Mouse (Mus musculus) cerebellum, postnatal 36 days (tissue): ENCODE measurements around the gene Gpr137.
"Not testable (repeated sequence)": the region's sequence is repeated elsewhere in the genome, so short reads cannot be mapped to it uniquely, and the experiment has no call there.

ENCODE experiments used
- DNase-seq, 2 experiments: peaks; one replicate each; pipeline ENCODE4 v3.0.0; 2021 to 2022; ENCODE audit warnings: mixed read lengths in 2 of 2

The Gpr137 gene

GRCm38 (mm10) chr19:6942249-6942691 is at the start of gene Gpr137:
Gene Gpr137, minus strand, starts transcription at chr19:6942480.
- peak; percentile 90 to 94 for DNase-seq

- not testable (repeated sequence) for DNase-seq
These were observed 48.9 kb upstream of the Gpr137 start for GRCm38 (mm10) chr19:6991166-6991565.

- DNase-seq = no peak
These were observed 48.4 kb upstream of the Gpr137 start for GRCm38 (mm10) chr19:6990712-6991111.

DNA sequence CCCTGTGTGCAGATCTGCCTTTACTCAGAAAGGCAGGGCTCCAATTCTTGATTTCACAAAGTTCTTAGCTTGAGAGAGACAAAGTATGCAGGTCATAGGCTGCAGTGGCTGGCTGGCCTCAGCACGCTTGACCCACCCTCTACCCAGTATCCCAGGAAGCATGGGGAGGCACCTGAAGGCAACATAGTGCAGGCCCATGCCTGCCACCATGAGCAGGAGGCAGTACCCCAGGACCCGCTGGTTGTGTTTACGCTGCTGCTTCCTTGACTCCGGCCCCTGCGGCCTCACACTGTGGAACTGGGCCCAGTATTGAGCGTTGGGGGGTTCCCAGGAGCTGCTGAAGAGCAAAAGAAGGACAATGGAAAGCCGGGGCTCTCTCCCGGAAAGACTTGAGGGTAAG is 47.0 kb upstream of the Gpr137 start:
- DNase-seq = no peak

- DNase-seq = no peak
These were observed 45.6 kb upstream of the Gpr137 start for GRCm38 (mm10) chr19:6987904-6988285.

- DNase-seq = peak; percentile 66 to 75
These were observed 45.0 kb upstream of the Gpr137 start, which contains the start of gene Vegfb for GRCm38 (mm10) chr19:6987061-6987903. Gene Vegfb, minus strand, starts transcription at chr19:6987651.

GRCm38 (mm10) chr19:6985951-6986708 is 43.9 kb upstream of the Gpr137 start:
- DNase-seq = no peak

- DNase-seq = no peak
These were observed 43.0 kb upstream of the Gpr137 start for GRCm38 (mm10) chr19:6985300-6985699.

DNA sequence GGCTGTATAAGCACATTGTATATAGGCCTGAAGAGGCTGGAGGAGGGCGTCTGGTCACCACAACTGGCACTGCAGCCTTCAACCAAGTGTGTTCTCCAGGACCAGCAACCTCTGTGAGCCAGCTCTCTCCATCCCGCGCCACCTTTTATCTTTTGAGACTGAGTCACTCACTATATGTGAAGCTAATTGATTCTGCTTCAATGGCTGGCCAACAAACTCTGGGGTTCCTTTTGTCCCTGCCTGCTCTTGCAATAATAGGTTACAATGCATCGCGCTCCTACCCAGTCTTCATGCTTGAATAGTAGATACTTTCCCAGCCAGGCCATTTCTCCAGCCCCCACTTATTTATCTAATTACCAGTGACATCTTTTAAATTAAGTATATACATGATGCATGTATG is 41.3 kb upstream of the Gpr137 start:
- DNase-seq = no peak

DNA sequence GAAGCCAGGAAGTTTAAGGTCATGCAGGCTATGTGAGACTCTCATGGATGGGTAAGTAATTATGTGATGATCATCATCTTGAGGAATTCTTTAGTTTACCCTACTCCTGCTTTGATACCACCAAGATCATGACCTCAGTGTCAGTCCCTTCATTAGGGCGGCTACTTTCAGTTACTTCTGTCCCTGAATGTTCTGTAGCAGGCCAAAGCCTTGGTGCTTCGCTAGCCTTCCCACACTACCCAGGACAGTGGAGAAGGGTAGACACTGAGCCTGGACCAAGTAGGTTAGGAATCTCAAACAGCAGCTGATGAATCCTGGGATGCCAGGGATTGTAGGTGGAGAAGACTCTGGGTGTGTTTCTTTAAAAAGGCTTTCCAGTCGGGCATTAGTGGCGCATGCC is 39.2 kb upstream of the Gpr137 start:
- no peak for DNase-seq

GRCm38 (mm10) chr19:6980381-6981093 is 38.3 kb upstream of the Gpr137 start, which contains the start of gene Fkbp2:
Gene Fkbp2, minus strand, starts transcription at chr19:6980501.
- peak; percentile 99 for DNase-seq

- DNase-seq = peak; percentile 98 to 100
These were observed 37.5 kb upstream of the Gpr137 start for GRCm38 (mm10) chr19:6979486-6980380.

- peak in 1 of 2 experiments; percentile 34 for DNase-seq
These were observed 36.8 kb upstream of the Gpr137 start for GRCm38 (mm10) chr19:6979001-6979479.

GRCm38 (mm10) chr19:6978639-6978974 is 36.3 kb upstream of the Gpr137 start:
- DNase-seq = no peak

GRCm38 (mm10) chr19:6977759-6978638 is 35.7 kb upstream of the Gpr137 start:
- DNase-seq = no peak

DNA sequence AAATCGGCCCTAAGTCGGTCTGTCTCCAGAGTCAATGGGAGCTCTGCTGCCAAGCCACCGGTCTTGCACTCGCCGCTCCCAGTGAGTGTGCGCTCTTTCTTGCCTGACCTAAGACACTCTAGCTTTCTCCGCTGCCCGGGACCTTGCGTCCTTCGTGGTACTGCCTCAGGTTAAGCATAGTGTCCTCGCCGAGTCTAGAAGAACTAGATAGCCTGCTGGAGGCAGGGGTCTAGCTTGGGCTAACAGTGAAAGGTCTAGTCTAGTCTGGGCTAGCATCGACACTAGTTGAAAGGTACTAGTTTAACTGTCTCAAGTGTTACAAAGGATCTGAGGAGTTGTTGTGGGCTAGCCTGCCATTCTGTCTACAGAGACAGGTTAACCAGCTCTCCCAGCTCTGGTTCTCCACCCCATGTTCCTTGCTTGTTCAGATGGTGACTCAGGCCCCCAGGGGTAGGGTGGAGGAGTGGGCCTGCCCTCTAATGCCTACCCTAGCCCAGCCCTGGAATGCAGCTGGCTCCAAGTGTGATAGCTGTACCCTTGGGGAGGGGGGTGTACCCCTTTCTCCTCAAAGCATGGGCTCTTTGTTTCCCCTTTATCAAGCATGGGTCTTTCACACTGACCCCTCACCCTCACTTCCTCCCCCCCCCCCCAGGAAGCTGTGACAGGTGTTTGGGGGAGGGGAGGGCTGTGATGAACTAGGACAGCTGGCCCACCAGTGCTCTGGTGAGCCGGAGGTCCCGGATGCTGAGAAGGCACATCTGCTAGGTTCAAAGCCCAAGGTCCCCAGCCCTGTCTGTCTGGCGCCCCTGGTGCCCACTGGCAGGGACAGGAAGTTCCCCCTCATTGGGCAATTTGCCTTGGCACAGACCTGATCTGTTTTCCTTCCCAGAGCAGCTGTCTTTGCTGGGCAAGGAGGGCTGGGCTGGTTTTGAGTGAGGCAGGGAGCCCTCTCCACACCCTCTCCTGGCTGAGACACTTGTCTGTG is 33.5 kb upstream of the Gpr137 start, which contains the start of gene Plcb3:
TSS of gene Plcb3 (minus strand) at position 934 of the 985 bp plus-strand sequence.
- DNase-seq = no peak

- DNase-seq = peak; percentile 49 to 60
These were observed 32.2 kb upstream of the Gpr137 start, which contains the start of gene Ppp1r14b for GRCm38 (mm10) chr19:6974211-6975205. Gene Ppp1r14b, plus strand, starts transcription at chr19:6974968.

GRCm38 (mm10) chr19:6973581-6974190 is 31.4 kb upstream of the Gpr137 start:
- DNase-seq = no peak
